Mouse (Mus musculus) neural tube, embryonic 14.5 days (tissue): ENCODE results near the gene Cox14. TPM values are rescaled to one million over a fixed set of nuclear protein-coding genes. Genes with fewer than 3 reads are reported as not detected.
A peak's percentile ranks its signal among the peaks of the same experiment; 100 is the strongest.

Source experiments
- ATAC-seq: fragments of 200-750 bp; cut with Nextera tagmentation; 2 replicates; pipeline ENCODE4 v1.8.0; 2017; ENCODE audit warnings: low read depth, mild to moderate bottlenecking, moderate TSS enrichment, moderate library complexity
- H3K27ac ChIP-seq: fragments of 300-500 bp; sonication (generic); 2 replicates; pipeline ENCODE4 v1.5.1; 2014; ENCODE audit warnings: low read depth, mild to moderate bottlenecking, control low read depth, low read length, moderate library complexity, mixed read lengths
- H3K27me3 ChIP-seq: fragments of 300-500 bp; sonication (generic); 2 replicates; pipeline ENCODE4 v1.6.1; 2014; ENCODE audit warnings: low read length; ENCODE audit not compliant: control insufficient read depth, insufficient read depth
- H3K36me3 ChIP-seq: fragments of 300-500 bp; sonication (generic); 2 replicates; pipeline ENCODE4 v1.6.1; 2014; ENCODE audit warnings: low read length, mixed read lengths; ENCODE audit not compliant: control insufficient read depth, insufficient read depth
- H3K4me1 ChIP-seq: fragments of 300-500 bp; sonication (generic); 2 replicates; pipeline ENCODE4 v1.6.1; 2014; ENCODE audit warnings: low read length; ENCODE audit not compliant: control insufficient read depth, insufficient read depth
- H3K4me2 ChIP-seq: fragments of 300-500 bp; sonication (generic); 2 replicates; pipeline ENCODE4 v1.6.1; 2014; ENCODE audit warnings: mild to moderate bottlenecking, low read depth, low read length, control low read depth
- H3K4me3 ChIP-seq: fragments of 300-500 bp; sonication (generic); 2 replicates; pipeline ENCODE4 v1.5.1; 2014; ENCODE audit warnings: low read depth, low read length, control low read depth, mixed read lengths
- H3K9ac ChIP-seq: fragments of 300-500 bp; sonication (generic); replicated peaks from 2 replicates; pipeline ENCODE4 v1.6.1; 2014; ENCODE audit warnings: low read depth, mild to moderate bottlenecking, control low read depth, low read length, mixed read lengths
- H3K9me3 ChIP-seq: fragments of 300-500 bp; sonication (generic); 2 replicates; pipeline ENCODE4 v1.6.1; 2016; ENCODE audit warnings: low read length; ENCODE audit not compliant: control insufficient read depth
- WGBS: fragments of 180-500 bp; shearing (Covaris S2); extraction: QIAGEN DNeasy Blood & Tissue Kit; methylation state at CpG from one replicate; pipeline ENCODE4 v1.1.7; 2014; 5-methylcytosine and 5-hydroxymethylcytosine counted together
- polyA plus RNA-seq: library from polyadenylated mRNA; unstranded; fragments of >200 nt; fragmentation: Nextera tagmentation; extraction: Ambion mirVana; gene quantifications from 2 replicates; pipeline ENCODE4 v1.2.1, GENCODE M21; 2014

Gene Cox14
- polyA plus RNA-seq, 1 experiment from 2014 or later, result 204 TPM

DNA sequence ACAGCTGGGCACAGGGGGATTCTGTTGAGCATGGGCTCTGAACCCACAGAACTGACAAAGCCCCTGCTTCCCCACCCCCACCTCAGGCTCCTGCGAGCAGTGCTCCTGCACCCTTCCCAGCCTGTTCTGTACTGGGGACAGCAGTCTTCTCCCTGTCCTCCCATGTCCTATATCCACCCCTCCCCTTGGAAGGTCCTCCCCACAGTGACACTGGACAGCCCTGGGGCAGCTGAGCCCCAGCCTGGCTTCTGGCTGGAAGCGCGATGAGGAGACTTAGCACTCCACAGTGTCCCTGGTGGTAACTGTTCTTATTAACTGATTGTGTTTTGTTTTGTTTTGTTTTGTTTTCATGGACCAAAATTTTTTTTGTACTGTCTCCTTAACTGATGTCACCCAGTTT is 11.8 kb upstream of the Cox14 start:
- WGBS, result 69% methylated on average over 3 of the region's 3 CpGs
- H3K4me1 ChIP-seq, result peaks cover 3% of the 10 kb centered on the region; the same call in 1 of the 2 replicates
- ATAC-seq, result no peak
- no peak overlapping the region for H3K9ac ChIP-seq
- H3K4me3 ChIP-seq, result no peak overlapping the region
- peaks cover 58% of the 10 kb centered on the region for H3K36me3 ChIP-seq
- no peak overlapping the region for H3K4me2 ChIP-seq
- H3K27ac ChIP-seq, result no peak overlapping the region; the same call in 1 of the 2 replicates
- H3K27me3 ChIP-seq, result no peaks in the 10 kb centered on the region
- no peaks in the 10 kb centered on the region for H3K9me3 ChIP-seq

DNA sequence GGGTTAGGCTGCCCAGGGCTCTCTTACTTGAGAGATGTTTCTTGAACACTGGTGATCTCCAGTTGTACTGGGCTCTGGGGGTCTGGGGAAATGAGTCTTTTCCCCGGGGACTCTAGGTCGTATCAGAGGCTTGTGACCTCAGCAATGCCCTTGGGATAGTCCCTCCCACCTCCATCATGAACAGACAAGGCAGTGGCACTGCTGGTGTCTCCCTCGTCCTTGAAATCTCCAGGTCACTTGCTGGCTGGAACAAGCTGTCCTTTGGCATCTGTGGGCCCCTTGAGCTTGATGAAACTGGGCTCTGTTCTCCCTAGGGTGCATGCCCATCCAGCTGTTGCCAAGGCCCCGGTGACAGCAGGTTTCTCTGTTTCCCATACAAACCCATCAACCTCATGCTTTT is 11.2 kb upstream of the Cox14 start:
- Histone ChIP-seq H3K4me1 (peaks cover 3% of the 10 kb centered on the region; the same call in 1 of the 2 replicates), H3K9me3 (no peaks in the 10 kb centered on the region), H3K4me2 (no peak overlapping the region), H3K9ac (no peak overlapping the region), H3K4me3 (no peak overlapping the region), H3K27me3 (no peaks in the 10 kb centered on the region), H3K36me3 (peaks cover 52% of the 10 kb centered on the region), H3K27ac (peak overlapping the region; percentile 52)
- no peak for ATAC-seq
- whole genome bisulfite sequencing, result 53% methylated on average over 4 of the region's 4 CpGs

DNA sequence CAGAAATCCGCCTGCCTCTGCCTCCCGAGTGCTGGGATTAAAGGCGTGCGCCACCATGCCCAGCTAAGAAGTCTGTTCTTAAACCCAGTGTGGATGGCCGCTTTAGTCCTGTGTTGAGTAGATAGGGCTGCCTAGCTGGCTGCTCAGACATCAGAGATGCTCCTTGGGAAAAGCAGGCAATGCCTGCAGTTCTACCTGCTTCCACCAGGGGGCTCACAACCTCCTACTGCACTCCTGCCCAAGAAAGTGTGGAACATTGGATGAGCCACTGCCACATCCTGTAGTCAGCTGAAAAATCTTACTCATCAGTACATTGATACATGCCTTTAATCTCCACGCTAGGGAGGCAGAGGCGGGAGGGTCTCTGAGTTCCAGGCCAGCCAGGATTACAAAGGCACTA is 10.6 kb upstream of the Cox14 start:
- Histone ChIP-seq H3K4me2 (no peak overlapping the region), H3K36me3 (peaks cover 45% of the 10 kb centered on the region), H3K27ac (peak overlapping the region; percentile 13), H3K9me3 (no peaks in the 10 kb centered on the region), H3K27me3 (no peaks in the 10 kb centered on the region), H3K4me3 (no peak overlapping the region), H3K4me1 (peaks cover 3% of the 10 kb centered on the region; the same call in 1 of the 2 replicates), H3K9ac (no peak overlapping the region)
- WGBS, result 53% methylated on average over 7 of the region's 7 CpGs
- ATAC-seq, result 0 out of 2 replicates have a peak, but pooled peaks have one; percentile 15

GRCm38 (mm10) chr15:99715361-99715865 is 10.0 kb upstream of the Cox14 start:
- WGBS, result 43% methylated on average over 13 of the region's 13 CpGs
- Histone ChIP-seq H3K4me2 (no peak overlapping the region), H3K27ac (peak overlapping the region; percentile 13), H3K27me3 (no peaks in the 10 kb centered on the region), H3K36me3 (peaks cover 42% of the 10 kb centered on the region), H3K9ac (no peak overlapping the region), H3K4me3 (no peak overlapping the region), H3K9me3 (no peaks in the 10 kb centered on the region), H3K4me1 (peaks cover 3% of the 10 kb centered on the region; the same call in 1 of the 2 replicates)
- ATAC-seq, result peak; percentile 24; the same call in 1 of the 2 replicates

DNA sequence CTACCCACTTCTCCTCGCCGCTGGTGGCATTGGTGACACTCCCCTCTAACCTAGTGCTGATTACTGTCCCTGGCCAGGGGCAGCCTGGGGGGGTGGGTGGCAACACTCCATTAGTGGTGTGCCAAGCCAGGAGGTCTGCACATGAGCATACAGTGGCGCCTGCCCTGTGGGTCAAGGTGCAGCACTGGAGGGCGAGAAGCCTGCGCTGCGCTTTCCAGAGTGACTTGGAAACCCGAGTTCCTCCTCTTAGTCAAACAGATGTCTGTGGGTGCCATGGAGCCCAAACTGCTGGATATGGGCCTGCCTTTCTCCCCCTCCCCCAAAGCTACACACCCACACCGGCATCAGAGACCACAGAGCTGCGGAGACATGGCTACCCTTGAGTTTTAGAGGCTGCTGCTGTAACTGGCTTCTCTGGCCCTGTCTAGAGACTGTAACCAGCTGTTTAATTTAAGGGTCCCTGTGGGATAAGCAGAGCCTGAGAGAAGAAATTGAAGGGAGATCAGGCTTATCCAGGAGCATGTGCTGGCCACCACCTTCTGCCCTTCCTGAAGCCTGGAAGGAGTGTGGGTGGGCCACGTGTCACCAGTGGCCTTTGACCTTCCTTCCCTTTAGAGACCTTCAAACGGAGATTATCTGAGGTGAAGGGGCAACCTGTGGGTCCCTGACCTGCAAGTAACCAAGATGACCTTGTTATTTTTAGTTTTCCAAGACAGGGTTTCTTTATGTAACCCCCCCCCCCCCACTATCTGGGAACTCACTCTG is 9.3 kb upstream of the Cox14 start:
- H3K27me3 ChIP-seq, result no peaks in the 10 kb centered on the region
- no peak overlapping the region for H3K4me3 ChIP-seq
- 0 out of 2 replicates have a peak, but pooled peaks have one; percentile 10 for ATAC-seq
- H3K9ac ChIP-seq, result no peak overlapping the region
- peaks cover 40% of the 10 kb centered on the region for H3K36me3 ChIP-seq
- H3K4me1 ChIP-seq, result peaks cover 3% of the 10 kb centered on the region; the same call in 1 of the 2 replicates
- 68% methylated on average over 11 of the region's 11 CpGs for WGBS
- H3K4me2 ChIP-seq, result no peak overlapping the region
- no peaks in the 10 kb centered on the region for H3K9me3 ChIP-seq
- peak overlapping the region; percentile 13; the same call in 1 of the 2 replicates for H3K27ac ChIP-seq

DNA sequence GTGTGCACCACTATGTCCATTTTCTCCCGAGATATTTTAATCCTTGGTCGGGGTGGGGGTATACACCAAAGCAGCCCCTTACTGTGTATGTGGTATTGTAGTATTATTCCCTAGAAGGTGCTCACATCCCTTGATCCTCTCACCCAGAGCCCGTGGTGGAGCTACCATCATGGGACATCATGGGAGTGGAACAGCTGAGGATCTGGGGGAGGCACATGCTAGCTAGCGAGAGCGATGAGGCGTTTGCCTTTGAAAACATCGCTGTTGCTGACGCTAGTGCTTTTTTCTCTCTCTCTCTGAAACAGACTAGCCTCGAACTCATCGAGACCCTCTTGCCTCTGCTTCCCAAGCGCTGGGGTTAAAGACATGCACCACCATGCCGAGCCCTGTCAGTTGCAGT is 8.6 kb upstream of the Cox14 start:
- Histone ChIP-seq H3K4me3 (no peak overlapping the region), H3K4me1 (peaks cover 3% of the 10 kb centered on the region; the same call in 1 of the 2 replicates), H3K9me3 (no peaks in the 10 kb centered on the region), H3K27ac (no peak overlapping the region), H3K27me3 (no peaks in the 10 kb centered on the region), H3K4me2 (no peak overlapping the region), H3K36me3 (peaks cover 36% of the 10 kb centered on the region), H3K9ac (no peak overlapping the region)
- no peak for ATAC-seq
- WGBS, result 82% methylated on average over 12 of the region's 12 CpGs

GRCm38 (mm10) chr15:99717386-99718334 is 7.8 kb upstream of the Cox14 start, which contains the start of gene Gpd1:
TSS of gene Gpd1 (plus strand) at chr15:99717515.
- ATAC-seq, result no peak; the same call in 1 of the 2 replicates
- H3K9ac ChIP-seq, result no peak within 1 kb of the TSS

DNA sequence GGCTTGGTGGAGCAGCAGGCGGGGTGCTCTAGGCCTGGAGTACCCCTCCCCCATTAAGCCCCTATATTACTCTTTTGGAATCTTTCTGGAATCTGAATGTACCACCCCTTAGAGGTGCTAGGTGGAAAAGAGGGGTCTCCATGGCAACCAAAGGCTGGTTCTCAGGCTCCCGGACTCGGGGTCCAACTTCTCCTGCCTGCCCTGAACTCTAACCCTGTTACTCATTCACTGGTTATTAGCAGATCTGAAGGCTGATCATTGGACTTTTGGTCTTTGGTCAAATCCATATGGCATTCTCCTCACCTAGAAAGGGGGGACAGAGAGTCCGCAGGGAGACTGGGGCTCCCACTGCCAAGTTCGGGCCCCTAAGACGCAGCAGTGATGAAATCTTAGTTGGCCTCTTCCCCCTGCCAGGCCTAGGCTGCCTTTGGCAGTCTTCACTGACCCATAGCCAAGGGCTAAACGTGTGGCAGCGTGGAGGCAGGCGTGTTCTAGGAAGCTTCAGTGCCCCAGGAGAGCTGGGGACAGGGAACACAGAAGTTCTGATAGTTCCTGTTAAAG is 6.9 kb upstream of the Cox14 start:
- no peak overlapping the region for H3K9ac ChIP-seq
- H3K9me3 ChIP-seq, result no peaks in the 10 kb centered on the region
- ATAC-seq, result no peak
- H3K4me3 ChIP-seq, result no peak overlapping the region
- WGBS, result 86% methylated on average over 9 of the region's 9 CpGs
- no peak overlapping the region for H3K27ac ChIP-seq
- peaks cover 3% of the 10 kb centered on the region; the same call in 1 of the 2 replicates for H3K4me1 ChIP-seq
- H3K4me2 ChIP-seq, result no peak overlapping the region
- H3K27me3 ChIP-seq, result no peaks in the 10 kb centered on the region
- peaks cover 22% of the 10 kb centered on the region for H3K36me3 ChIP-seq

More at GRCm38 (mm10) chr15:99717386-99718334, 7.8 kb upstream of the Cox14 start, which contains the start of gene Gpd1:
- no peak within 1 kb of the TSS for H3K4me2 ChIP-seq
- no peaks in the 10 kb centered on the region for H3K9me3 ChIP-seq
- peak within 1 kb of the TSS; percentile 53; the same call in 1 of the 2 replicates for H3K27ac ChIP-seq
- peaks cover 31% of the 10 kb centered on the region for H3K36me3 ChIP-seq
- H3K27me3 ChIP-seq, result no peaks in the 10 kb centered on the region
- peaks cover 3% of the 10 kb centered on the region; the same call in 1 of the 2 replicates for H3K4me1 ChIP-seq
- WGBS, result 59% methylated on average over 26 of the region's 26 CpGs
- H3K4me3 ChIP-seq, result no peak within 1 kb of the TSS
